Mouse (Mus musculus) kidney, adult 8-10 months (tissue): ENCODE data around the gene M1ap.

ENCODE experiments used
- DNase-seq, 2 experiments: peaks; one replicate each; pipeline ENCODE4 v3.0.0; 2022

The M1ap gene

DNA sequence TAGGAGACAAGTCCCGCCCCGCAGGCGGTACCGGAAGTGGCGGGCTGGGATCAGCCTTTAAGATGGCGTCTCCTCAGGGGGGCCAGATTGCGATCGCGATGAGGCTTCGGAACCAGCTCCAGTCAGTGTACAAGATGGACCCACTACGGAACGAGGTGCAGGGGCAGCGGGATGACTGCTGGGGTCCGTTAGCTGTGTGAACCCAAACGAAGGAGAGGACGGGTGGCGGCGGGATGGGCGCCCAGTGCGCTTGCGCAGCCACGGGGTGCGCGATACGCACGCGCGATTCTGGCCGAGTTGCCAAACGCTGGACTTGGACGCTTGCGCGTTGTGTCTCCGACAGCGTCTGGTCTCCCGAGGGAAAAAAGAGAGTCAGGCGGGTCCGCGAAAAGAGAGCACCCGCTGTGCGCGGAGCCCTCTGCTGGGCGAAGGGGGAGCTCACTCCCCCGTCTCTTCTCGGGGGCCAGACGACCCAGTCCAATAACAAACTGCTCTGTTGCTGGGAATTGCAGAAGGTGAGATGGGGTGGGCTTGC is 131.7 kb downstream of the M1ap start:
- DNase-seq, result peak; percentile 99 to 100
